Mouse (Mus musculus): ENCODE measurements at regions not wholly inside any gene's neighbourhood (a gene's known extent, or its start where the extent isn't known, plus 50 kb on each side); places are given as distances from the start of the nearest gene placed in this dataset.
A peak's percentile ranks its signal among the peaks of the same experiment; 100 is the strongest.

DNA sequence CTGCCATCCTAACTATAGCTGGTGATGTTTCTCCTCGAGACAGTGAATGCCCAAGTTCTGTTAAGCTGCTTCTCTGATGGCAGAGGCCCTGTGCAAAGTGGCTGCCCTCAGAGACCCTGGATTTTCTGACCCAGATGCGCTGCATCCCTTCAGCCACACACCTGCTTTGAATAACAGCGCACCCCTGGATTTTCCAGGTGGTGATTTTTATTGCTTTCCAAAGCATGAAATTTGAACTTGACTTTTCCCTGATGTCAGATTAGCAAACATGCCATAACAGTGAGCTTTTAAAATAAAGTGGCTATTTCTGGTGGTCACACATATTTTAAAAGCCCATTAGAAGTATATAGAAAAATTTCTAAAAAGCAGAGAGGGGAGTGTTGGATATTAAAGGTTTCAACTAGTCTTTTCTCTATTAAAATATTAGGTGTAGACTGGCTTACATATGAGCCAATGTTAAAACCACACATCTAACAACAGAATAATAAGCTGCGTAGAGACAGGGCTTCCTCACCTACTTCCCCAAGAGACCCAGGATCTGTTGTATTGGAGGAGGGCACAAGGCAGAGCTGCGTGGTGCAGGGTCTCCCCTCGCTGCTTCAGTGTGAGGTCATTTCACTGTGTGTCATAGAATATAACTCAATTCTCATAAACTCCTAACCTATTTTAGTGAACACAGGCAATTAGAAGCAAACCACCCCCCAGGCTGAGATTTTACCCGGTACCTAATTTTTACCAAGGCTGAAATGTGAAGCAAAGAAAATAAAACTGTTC, 280.3 kb downstream of the Ccdc91 start:
- no peak for DNase-seq

DNA sequence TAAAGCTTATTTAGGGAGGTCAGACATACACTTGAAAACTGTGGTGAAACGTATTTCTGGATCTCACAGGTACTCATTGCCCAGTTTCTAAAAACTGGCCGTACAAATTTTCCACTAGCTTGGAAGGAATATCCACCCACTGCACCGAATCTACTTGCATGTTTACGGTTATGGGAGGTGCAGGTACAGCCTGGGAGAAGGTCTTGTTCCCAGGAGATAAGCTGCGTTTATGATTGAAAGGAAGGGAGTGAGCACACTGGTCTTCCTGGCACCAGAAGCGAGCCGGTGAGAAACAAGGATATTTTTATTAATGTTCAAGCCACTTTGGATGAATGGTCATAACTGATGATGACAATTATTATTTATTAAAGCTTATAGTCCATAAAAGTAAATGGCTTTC, 283.9 kb downstream of the Ccdc91 start:
- no peak for DNase-seq

DNA sequence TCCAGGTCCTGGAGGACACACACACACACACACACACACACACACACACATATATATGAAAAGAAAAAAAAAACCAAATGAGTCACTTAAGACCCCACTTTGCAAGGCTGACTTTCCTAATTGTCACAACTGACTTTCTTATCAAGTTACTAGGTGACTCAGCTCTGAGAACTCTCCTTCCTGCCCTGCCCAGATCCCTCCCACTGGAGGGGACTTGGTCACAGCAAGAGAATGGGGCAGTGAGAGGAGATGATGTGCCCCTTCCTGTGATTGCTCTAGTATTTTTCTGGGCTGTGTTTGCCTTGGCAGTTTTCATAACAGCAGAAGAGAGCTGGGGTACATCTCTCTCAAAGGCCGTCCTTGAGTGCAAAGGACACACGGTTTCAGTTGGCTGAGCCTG, 284.5 kb downstream of the Ccdc91 start:
- no peak for DNase-seq

DNA sequence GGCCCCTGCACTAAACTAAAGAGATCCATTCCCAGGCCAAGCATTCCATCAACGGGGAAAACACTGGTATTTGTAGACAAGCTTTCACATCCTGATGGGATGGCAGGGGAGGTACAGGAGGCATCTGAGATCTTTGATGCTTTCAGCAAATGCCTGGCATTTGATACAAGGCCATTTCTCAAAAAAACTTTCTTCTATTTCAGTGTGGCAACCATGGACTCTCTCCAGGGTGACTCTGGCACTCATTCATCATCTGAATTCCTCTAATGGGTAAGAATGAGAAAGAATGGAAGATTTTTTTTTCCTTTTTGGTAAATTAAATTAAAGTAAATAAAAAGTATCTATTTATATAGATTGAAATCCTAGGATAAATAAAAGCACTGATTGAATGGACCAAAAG, 281.8 kb upstream of the Far2 start:
- DNase-seq: no peak

DNA sequence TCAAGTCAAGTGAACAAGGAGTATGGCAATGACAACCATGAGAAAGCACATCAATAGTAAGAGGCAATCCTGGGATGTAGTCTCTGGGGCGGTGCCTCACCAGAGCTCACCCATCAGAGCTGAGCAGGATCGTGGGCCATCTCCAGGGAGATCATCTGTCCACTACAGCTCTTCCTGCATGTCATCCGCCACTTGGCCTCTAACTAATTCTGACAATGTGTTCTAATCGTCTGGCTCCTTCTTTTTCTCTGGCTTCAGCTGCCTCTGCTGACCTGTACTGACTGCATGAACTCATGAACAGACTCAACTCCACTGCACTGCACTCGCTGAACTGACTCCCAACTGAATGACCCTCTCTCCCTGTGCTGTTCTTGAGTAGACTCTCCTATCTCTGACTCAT, 277.9 kb upstream of the Far2 start:
- no peak for DNase-seq

DNA sequence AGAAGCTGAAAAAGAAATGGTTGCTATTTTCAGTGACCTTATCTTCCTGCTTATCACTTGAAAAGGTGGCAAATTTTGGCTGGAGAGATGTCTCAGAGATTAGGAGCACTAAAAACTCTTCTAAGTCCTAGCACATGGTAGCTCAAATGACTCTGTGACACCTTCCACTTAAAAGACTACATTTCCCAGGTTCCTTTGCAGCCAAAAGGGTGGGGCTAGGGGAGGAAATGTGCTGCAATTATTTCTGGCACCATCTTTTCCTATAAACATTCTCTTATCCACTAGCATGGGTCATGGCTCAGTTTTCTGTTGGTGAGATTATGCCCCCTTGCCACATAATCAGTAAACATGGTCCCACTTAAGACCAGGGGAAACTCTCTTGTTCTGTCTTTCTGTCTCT, 277.0 kb upstream of the Far2 start:
- DNase-seq: no peak

DNA sequence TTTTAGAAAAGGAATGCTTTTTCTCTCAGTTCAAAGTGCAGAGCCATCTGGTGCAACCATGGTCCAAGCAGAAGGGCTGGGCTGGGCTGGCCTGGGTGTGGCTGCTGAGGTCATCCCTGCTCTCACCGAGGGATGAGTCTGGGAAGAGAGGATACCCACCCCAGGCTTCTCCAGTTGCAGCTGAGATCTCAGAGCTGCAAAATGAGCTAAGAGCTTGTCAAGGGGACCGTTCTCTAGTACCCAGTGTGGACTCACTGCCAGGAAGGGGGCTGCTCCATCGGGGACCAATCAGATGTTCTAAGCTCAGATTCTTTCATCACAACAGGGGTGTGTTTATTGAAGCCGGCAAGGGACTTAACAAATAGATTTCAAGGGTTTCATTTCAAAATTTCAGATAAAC, 275.6 kb upstream of the Far2 start:
- DNase-seq: no peak

DNA sequence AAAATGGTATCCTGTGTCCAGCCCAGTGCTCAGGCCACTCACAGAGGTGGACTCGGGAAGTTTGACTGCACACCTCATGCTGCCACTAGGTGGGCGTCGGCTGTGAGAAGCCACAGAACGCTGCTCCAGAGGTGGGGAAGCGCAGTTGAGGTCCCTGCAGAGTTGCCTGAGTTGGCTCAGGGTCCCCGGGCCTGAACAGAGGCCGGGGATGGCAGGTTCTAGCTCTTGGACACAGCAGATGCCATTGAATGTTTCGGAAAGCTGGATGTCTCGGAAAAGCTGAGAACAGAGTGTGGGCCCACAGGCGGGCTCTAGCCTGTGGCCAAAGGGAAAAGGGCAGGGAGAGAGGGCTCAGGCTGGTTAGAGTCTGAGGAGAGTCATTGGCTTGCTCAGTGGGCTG, 273.2 kb upstream of the Far2 start:
- DNase-seq: no peak

DNA sequence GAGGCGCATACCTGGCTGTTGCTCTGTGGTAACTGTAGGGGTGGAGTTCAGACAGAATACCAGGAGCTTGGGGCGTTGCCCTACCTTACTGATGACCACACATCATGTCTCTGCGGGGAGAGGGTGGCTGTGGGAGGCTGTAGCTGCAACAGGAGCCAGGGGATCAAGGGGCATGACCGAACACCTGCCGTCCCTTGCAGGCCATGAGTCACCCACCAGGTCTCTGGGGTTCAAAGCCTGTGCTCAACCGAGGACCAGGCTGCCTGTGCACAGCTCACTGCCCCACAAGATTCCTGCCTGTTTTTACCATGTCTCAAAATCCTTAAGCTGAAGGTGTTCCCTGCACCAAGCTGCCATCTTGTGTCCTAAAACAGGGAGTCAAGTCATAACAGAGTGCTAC, 272.4 kb upstream of the Far2 start:
- no peak for DNase-seq

DNA sequence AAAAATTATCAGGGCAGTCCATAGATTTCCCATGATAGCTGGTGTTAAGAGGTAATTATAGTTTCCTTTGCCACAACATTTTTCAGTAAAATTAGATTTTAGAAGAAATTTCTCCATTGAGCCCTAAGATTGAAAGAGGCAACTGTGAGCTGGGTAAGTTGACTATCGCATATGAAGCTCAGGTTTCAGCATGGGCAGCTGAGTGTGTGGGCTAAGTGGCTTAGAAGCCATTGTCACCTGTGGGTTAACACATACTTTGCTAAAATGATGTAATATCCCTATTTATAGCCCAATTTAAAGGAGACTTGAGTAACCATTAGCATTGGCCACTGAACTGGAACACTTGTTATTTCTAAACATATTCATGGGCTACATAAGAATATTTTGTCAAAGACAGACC, 267.6 kb upstream of the Far2 start:
- no peak for DNase-seq

DNA sequence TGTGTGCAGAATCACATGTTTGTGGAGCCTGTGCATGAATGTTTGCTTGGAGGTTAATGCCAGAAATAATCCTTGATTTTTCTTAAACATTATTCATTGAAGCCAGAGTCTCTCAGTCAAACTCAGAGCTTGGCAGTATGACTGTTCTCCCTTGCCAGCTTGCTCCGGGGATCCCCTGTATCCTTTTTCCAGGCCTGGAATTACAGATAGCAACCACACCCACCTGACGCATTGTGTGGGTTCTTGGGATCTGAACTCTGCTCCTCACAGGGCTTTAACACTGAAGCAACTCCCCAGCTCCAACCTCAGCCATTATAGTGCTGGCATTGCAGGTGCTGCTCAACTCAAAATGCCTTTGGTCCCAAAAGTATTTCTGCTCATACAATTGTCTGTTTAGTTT, 262.8 kb upstream of the Far2 start:
- DNase-seq: no peak

DNA sequence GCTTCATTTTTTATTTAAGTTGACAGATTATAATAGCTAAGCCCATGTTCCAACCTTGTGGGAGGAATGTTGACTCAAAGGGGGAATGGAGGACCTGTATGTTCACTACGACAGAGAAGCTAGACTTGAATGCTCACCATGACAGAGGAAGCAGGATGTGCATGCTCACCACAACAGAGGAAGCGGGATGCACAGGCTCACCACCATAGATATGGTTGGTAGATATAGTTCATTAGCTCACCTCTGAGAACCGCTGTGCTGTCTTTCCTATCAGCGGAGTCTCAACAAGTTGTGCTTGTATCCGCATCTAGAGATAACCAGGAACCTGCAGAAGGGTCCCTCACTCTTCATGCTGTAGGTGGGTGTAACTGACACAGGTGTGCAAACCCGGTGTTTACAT, 262.2 kb upstream of the Far2 start:
- DNase-seq: no peak

DNA sequence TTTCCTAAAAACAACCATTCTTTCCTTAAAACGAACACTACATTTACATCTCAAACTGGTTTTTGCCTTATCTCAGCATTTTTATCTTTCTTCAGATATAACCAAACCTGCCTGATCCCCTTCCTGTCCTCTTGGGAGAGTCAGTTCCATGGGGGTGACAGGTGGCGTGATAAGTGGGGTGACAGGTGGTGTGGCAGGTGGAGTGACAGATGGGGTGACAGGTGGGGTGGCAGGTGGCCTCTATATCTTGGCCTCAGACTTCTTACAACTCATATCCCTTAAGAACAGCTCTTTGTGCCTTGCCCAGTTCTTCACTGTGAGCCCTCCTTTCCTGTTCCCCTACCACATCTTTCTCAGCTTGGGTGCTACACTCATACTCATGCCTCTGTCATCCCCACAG, 259.0 kb upstream of the Far2 start:
- DNase-seq: no peak

DNA sequence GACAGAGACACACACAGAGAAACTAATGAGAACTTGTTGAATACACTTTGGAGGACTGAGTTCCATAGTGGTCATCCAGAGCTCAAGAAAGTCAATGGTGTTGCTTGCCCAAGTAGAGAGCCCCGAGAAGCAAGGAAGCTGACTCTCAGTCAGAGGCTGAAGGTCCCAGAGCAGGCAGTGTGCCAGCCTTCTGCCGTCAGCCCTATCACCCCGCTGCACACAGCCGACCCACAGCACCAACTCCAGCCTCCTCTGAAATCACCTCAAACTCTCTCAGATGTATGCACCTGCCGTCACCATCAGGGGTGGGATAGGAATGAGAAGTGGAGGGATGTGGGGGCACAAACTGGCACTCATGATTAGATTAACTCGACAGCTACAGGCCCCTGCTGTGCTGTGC, 257.9 kb upstream of the Far2 start:
- DNase-seq: no peak

DNA sequence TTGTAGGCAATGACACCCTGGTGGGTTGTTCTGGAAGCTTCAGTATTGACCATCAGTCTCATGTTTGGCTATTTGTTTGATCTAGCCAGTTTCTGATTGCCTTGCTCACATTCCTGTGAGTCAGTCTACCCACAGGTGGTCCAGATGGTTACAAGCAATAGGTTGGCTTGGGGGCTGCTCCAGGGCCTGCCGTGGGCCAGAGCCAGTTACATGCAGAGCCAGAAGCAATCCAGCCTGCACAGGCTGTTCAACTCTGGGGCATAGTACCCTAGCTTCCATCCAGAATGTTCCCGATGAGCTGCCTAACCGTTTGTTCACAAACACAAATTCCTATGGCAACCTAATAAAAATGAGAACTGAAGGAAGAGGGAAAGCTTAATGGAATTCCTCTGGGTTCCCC, 253.2 kb upstream of the Far2 start:
- DNase-seq: no peak

DNA sequence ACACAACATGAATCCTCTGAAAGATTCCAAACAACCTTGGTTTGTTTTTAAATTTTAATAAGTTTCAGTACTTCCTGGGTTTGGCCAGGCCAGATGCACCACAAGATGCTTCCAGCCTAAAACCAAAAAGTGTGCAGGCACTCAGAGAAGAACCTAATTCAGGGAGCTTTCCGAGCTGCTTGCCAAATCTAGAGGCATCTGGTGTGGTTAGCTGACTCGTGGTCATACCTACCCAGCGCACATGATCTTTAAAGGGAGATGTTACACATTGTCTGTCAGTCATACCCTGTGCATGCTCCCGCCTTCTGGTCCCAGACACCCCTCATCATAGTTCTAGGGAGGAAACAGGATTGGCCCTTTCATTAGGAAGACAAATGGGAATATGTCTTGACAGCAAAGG, 252.7 kb upstream of the Far2 start:
- no peak for DNase-seq

DNA sequence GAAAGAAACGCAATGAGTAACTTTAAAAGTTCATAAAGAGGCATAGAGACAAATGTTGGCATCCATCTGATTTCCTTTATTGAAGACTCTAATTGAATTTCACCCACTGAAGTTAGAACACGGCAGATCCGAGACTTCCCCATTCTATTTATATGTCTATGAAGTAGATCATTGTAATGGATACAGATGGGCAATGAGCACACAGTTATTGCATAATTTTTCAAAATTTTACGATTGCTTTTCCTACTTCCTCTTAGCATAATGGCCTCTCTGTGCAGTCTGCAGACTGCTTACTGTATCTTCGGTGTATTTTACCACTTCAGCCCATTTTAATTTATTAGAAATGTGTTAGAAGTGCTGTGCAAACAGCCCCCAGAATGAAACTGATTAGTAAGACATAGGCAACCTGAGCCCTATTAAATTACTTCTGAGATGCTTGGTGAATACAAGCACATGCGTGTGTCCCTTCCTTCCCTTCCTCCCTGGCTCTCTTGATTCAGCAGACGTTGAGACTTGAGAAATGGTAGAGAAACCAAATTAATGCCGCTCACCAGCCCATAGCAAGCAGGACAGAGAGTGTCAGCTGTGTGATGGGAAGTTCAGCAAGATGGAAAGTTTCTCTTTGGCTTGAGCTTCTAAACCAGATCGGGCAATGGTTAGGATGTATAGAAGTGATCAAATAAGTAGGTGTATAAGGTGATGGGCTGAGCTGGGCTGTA, 247.9 kb upstream of the Far2 start:
- DNase-seq: no peak

DNA sequence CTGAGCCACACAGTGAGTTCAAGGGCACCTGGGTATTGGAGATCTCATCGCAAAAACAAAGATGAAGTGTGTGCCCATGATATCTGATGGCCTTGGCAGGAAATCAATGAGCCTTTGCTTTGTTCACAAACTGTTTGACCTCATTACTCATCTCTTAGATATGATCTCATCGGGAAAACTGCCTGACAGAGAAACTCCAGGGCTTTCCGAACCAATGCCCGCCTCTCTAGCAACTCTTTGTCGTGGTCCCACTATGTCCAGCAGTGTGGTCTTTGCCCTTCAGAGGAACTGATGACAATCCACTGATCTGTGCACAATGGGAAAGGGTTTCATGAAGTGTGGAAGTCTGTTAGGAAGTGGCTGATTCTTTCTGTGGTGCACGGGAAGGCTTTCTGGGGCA, 247.2 kb upstream of the Far2 start:
- no peak for DNase-seq

DNA sequence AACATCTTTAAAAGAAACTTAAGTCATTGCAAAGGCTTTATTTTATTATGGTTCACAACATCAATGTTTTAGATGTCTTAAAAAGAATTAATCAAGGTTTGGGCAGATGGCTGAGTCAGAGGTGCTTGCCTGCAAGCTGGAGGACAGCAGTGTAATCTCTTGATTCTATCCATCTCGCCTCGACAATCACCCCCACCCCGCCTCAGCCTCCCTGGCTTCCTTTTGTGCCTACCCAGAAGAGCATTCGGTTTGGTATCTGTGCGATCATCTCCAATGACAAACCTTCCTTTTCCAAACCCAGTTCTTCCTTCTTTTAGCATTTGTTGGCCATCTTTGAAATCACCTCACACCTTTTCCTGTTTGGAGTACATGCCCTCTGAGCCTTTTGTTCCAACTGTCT, 246.2 kb upstream of the Far2 start:
- no peak for DNase-seq

DNA sequence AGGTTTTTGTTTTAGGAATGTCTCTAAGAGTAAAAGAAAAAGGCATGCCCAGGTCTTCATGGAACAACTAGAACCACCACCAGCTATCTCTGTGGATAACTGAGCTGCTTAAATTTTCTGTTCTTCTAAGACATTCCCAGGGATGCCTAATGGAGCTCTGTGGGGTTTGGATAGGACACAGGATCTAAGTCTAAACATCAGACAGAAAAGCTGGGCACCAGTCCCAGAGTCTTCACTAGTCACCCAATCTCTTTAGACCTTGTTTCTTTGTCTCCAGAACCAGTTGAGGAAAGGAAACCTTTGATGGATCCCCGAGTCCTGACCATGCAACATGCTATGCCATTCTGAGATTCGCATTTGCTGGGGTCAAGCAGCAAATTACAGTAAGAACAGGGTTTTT, 243.2 kb upstream of the Far2 start:
- DNase-seq: no peak

DNA sequence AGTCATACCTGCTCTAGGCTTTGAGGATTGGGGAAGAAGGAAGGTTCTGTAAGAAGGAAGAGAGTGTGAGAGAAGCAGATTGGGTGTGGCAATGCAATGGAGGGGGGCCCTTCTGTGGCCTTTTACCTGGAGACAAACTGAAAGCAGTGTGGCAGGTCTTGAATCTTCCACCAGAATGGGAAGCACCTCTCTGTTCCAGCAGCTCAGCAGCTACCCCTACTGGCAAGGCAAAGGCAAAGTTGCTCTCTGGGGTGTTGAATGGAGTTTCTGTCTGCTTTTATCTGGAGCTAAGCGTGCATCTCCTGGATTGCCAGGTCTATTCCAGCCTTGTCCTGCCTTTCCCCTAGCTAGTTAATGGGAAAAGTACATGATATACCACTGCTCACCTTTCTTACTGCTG, 236.3 kb upstream of the Far2 start:
- DNase-seq: peak; percentile 53

DNA sequence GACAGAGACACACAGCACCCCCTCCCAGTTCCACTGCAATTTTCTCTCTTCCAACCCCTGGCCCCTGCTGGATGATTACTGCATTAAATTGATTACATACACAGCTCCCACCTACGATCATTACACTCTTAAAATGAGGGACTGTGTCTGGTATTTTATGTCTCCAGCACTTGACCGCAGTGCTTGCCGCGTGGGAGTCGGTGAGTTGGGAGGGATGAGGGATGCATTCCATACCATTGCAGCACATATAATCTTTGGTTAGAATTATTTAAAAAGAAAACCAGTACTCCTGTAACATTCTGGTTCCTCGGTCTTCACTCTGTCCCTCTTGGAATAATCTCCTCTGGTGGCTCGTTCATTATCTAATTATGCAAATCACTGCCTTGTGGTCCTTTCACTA, 230.2 kb upstream of the Far2 start:
- no peak for DNase-seq

DNA sequence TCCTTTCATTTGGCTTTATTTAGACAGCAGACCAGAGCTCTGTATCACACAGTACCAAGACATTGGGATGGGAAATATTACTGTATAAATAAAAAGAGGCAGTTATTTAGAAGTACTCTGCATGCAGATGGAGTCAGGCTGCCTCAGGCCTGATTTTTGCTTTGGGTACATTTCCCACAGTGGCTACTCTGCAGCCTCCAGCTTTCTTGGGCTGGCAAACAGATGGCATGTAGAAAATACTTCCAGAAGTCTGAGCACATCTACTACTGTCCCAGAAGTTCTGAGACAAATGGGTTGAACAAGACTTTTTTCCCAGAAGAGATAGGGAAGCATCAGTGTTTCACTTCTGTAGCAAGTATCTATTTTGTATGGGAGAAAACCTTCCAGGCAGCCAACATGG, 229.8 kb upstream of the Far2 start:
- DNase-seq: peak; percentile 6

DNA sequence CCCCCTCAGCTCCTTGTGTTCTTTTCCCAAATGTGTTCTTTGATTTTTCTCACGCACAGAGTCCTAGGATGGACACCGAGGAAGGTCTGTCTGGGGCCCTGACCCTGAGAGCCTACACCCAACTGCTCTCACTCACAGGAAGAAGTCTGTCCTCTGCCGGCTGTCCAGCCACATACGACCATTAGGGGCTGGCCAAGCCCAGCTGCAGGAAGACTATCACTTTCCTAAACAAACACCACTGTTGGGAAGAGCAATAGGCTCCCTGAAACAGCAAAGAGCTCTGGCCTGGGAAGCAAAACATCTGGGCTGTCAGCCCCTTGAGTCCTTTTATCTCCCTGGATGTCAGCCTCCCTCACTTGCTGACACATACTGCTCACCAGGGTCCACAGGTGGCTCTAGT, 224.8 kb upstream of the Far2 start:
- no peak for DNase-seq

DNA sequence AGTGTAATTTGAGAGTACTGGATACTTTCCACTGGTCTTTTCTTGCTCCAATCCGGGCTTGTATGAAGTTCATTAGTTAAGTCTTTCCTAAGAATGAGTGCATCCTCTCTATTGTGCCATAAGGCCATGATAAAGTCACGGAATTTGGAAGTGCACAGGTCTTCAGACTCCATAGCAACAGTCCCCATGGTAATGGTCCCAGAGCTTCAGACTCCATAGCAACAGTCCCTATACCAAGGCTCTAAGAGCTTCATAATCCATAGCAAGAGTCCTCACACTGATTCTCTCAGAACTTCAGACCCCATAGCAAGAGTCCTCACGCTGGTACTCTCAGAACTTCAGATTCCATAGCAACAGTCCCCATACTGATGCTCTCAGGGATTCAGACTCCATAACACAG, 214.5 kb upstream of the Far2 start:
- no peak for DNase-seq
